Mouse (Mus musculus) adrenal gland, adult 18-20 months (tissue): Measurements from ENCODE around the gene Mip. TPM values are rescaled to one million over a fixed set of nuclear protein-coding genes. Genes with fewer than 3 reads are reported as not detected.
"Not testable (repeated sequence)": the region's sequence is repeated elsewhere in the genome, so short reads cannot be mapped to it uniquely, and the experiment has no call there.

ENCODE experiments used
- DNase-seq, 2 experiments: peaks; one replicate each; pipeline ENCODE4 v3.0.0; 2021 to 2022; ENCODE audit warnings: low spot score in 2 of 2
- total RNA-seq, 2 experiments: library from RNA; stranded (reverse); gene quantifications; 1 replicate in 1 of 2; 2 replicates in 1 of 2; pipeline ENCODE4 v1.2.3; 2021

Mip gene
- total RNA-seq, 2 experiments from 2014 or later: not detected

DNA sequence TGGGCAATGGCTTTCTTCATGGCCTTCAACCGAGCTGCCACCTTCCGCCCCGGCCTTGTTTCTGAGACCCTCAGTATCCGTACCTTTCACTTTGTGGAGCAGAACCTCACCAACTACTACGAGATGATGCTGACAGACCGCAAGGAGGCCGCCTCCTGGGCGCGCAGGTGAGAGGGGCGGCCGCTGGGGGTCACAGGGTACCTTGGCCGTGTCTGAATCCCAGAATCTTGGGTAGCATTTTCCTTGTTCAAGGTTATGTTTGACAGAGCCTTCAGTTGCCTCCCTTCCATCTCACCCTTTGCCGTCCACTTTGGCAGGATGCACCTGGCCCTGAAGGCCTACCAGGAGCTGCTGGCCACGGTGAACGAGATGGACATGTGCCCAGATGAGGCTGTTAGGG is 18.5 kb downstream of the Mip start:
- DNase-seq: no peak

DNA sequence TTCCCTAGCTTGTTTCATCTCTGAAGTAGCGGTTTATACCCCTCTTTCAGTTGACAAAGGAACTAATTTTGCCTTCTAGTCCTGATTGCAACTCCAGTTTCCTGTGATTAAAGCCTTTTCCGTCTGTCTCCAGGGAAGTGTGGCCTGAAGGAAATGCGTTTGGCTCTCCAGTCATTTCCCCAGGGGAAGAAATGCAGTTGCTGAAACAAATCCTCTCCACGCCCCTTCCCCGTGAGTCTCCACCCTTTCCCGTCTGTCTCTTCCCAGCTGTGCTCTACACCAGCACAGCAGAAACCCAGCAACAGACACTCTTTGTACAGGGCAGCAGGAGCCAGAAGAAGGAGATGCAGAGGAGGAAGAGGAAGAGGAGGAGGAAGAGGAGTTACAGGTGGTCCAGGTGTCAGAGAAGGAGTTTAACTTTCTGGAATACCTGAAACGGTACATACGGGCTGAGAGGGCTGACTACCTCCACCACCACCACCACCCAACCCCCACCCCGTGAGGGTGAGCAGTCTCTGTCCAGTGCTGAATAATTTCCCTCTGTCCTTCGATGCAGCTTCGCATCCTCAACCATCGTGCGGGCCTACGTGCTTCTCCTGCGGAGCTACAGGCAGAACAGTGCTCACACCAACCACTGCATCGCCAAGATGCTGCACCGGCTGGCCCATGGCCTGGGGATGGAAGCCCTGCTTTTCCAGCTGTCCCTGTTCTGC is 21.5 kb downstream of the Mip start:
- DNase-seq: no peak

DNA sequence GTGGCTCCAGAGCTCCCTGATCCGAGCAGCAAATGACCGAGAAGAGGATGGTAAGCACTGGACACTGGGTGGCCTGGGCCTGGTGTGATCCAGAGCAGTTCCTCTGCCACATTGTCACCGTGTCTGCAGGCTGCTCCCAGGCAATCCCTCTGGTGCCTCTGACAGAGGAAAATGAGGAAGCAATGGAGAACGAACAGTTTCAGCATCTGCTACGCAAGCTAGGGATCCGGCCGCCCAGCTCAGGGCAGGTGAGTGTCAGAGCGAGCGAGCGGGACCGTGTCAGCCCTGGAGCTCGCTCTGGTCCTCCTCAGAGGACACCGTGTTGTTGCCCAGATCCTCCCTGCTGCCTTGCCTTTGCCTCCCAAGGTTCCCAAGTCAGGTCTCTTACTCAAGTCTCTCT is 24.9 kb downstream of the Mip start:
- no peak for DNase-seq

DNA sequence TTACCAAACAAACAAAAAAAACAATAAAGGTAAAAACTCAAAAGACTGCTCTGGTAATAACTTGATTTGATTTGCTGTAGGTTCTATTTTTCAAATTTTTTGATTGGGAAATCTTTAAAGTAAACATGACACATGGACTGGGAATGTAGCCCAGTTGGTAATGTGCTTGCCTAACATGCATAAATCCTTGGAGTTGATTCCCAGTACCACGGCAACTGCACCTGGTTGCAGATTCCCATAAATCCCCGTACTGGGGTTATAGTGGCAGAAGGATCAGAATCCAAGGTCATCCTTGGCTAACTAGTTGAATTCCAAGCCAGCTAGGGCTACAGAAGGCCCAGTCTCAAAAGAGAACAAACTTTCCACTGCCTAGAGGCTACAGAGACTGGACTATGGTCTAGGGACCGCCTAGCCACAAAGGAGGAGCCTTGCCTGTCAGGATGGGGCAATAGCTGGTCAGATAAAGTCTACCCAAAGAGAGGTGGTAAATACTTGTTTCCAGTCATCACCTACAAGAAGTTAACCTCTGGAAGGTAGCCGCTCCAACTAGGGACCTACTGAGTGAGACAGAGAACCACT is 28.1 kb downstream of the Mip start, which contains the start of gene Apon:
Apon (plus strand) TSS at position 420 of the 579 bp plus-strand sequence.
- DNase-seq: no peak

DNA sequence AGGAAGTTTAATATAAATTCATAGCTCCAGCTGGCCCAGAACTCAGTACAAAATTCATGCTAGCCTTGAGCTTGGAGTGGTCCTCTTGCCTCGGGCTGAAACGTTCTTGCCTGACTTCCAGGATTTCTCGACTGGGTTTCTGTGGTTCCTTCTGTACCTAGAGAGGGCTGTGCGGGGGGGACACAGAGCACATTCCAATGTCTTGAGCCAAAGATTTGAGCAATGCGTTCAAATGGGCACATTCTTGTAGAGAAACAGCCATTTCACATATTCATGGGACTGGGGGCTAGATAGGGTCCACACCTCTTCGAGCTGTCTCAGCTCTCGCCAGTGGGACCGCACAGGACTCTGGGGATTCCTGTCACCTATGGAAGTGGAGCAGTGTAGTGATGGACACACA is 30.3 kb downstream of the Mip start:
- DNase-seq: no peak

DNA sequence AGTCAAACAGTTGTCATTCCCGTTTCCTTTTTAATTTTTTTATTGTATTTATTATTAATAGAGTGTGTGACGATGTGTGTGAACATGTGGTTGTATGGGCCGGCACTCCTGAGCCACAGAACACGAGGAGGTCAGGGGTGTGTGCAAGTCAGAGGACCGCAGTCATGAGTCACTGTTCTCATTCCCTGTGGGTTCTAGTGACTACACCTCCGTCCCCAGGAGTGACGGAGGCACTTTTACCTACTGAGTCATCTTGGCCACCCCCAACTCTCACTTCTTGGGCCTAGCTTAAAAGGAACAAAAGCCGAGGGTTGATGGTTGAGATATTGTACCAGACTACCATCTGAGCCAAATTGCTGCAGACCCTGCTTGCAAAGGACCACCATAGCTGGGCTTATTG is 30.7 kb downstream of the Mip start:
- no peak for DNase-seq

DNA sequence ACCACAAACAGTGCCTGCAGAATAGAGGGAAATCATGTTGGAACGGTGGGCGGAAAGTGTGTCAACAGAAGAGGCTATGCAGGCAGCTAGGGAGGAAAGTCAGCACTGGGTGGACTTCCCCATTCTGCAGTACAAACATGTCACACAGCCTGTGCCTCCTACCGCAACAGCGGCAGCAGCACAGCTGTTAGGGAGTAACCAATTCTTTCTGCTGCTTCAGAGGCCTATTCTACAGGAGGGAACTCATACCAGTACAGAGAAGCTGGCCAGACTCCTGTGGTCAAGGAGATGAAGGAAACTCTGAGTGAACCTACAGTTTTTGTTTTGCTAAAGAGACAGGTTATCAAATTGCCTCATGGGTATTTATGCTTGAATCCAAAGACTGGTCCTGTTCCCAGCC is 33.3 kb downstream of the Mip start:
- no peak for DNase-seq

DNA sequence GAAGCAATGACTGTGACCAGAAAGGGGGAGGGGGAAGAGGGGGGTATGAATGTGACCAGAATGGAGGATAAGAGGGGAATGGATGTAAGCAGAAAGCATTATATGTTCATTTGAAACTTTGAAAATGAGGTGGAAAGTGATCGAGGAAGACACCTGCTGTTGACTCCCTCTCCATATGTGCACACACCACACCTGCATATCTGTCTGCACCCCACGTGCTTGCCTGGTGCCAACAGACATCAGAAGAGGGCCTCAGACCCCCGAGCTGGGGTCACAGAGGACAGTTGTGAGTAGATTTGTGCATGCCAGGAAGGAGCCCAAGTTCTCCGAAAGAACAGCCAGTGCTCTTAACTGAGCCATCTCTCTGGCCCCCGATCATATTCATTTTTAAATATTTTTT is 34.3 kb downstream of the Mip start:
- DNase-seq: no peak

DNA sequence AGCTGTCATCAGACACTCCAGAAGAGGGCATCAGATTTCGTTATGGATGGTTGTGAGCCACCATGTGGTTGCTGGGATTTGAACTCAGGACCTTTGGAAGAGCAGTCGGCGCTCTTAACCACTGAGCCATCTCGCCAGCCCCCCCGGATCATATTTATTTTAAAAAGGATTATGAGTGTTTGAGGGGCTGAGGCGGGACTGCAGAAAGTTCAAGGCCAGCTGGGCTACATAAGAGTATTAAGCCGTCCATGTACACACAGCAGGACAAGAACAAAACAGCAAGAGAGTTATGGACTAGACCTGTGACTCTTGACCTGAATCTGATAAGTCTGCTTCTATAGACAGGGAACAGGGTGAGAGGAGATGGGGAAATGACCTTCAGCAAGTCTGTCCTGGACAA is 34.7 kb downstream of the Mip start:
- not testable (repeated sequence) for DNase-seq

DNA sequence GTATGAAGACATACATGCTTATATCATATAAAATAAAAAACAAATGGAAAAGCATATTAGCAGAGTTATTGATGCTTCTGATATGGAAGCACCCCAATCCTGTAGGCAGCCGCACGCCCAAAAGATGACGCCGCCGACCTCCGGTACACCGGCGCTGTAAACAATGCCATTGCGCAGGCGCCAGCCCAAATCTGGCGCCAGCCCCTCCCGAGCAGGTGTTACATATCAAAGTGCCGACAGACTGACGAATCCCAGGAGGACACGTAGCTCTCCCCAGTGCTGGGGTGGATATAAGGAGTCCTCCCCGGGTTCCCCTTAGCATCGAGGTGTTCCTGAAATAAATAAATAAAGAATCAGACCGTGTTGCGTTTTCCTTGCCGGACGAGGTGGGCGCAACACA is 36.7 kb downstream of the Mip start:
- DNase-seq: no peak

DNA sequence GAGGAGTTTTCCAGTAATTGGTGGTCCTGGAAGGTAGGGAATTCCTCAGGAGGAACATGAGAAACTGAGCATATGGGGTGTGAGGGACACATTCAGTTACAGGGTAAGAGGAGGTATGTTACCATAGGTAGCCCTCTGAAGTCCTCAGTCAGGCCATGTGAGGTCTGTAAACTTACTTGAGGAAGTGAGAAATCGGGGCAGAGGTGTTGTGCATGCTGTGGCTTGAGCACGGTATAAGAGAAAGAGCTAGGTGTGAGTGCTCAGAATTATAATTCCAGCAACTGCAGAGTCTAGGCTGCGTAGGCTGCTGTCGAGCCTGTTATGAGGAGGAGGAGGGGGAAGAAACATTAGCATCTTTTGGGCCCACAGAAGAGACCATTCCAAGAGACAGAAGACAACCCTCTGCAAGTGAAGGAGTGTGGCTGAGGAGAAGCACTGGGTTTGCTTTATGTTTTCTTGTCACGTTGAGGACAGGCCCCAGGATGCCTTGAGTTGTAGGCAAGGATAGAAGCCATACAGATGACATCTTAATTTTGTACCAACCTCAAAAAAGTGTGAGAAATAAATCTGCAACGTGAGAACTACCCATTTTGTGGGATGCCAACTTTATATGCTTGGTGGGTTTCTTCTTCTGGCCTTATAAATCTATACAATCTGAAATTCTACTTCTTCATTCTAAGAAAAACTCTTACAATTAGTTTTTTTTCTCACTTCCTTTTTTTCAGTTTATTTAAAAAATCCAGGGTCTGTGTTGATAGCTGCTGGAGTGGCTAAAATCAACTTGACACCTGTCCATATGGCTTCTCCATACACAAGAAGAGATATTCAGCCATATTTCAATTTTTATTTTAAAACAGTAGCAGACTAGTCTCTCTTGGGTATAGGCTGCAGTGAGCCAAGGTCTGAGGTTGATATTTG is 38.0 kb downstream of the Mip start:
- DNase-seq: no peak

DNA sequence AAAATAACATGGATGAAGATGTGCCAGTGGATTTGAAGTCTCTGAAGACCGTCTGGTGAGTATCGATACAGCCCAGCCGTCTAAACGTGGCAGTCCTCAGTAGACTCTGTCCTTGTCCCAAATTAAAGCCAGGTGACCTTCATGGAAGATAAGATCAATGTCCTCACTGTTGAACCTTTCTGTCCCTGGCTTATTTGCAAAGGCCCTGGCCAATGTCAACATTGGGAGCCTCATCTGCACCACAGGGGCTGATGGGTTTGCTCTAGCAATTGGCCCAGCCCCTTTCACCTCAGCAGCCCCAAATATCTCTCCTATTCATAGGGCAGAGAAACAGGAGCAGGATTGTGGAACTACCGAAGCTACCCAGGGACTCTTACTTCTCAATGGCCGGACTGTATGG is 42.7 kb downstream of the Mip start, which contains the start of gene Apof:
Apof (plus strand) TSS at position 301 of the 400 bp plus-strand sequence.
- no peak for DNase-seq

DNA sequence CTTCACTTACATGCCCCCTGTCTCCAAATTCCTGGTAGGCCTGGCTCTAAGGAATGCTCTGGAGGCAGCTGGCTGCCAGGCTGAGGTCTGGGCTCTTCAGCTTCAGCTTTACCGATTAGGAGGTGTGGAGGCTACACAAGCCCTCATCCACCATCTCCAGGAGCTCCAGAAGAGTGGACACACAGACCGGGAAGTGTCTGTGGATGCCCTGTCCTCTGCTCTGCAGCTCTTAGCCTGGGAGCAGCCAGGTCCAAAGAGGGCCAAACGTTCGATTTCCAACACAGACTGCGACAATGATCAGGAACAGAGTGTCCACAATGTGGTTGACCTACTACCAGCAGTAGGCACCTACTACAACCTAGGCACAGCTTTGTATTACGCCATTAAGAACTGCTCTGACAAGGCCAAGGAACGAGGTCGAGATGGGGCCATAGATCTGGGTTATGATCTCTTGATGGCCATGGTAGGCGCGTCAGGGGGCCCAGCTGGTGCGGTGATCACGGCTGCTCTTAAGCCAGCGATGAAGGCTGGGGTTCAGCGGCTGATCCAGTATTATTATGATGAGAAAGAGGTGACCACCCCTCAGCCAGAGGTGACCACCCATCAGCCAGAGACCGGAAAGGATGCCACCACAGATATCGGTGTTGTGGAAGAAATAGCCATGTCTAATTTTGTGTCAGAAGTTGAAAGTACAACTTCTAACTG is 43.7 kb downstream of the Mip start:
- no peak for DNase-seq

DNA sequence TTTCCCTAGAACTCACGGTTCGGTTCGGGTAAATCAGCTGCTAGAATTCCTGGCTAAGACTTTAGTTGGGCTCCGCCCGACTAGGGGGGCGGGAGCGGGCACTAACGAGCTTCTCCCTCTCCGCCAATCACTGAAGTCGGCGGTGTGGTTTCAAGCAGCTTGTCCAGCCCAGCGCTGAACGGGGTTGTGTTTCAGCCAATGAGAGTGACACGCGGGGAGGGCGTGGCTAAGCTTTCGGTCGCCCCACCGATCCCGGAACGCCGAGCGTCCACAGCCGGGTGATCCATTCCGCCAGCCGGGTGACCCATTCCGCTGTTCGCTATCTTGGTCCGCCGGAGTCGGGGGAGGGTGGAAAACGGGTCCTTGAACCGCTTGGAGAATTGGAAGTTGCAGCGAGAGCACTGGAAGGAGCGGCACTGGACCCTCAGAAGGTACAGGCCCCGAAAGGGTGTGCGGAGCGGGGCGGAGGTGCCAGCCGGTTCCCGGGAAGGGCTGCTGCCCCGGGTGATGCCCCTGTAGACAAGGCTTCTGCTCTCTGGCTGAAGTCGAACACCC is 44.7 kb downstream of the Mip start, which contains the start of gene Stat2:
Stat2 (plus strand) TSS at position 273 of the 555 bp plus-strand sequence.
- DNase-seq: peak; percentile 92 to 95

DNA sequence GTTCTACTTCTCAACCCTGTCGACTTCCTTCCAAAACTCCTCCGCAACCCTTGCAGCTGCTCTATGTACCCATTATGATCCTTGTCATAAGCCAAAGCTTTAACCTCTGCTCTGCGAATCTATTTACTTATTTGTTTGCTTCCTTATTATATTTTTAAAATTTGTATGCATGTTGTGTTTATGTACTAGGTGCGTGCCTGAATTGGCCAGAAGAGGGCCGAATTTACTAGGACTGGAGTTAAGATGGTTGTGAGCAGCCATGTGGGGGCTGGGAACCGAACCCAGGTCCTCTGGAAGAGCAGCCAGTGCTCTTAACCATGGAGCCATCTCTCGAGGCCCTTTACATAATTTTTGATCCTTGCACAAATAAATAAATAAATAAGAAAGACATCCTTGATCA is 45.2 kb downstream of the Mip start:
- DNase-seq: no peak

DNA sequence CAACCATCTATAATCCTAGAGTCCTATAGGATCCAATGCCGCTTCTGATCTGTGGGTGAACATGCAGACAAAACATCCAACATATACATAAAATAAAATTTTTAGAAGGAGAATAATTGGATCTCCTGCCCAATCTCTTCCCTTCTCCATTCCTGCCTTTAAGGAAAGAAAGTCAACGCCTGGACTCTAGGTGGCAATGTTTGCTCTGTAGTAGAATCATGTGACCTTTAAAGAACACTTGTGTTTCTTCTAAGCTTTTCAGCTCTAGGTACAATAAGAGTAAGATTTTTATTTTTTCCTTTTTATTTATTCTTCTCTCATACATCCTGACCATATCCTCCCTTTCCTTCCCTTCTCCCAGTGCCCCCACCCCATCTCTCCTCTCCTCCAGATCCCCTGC is 46.2 kb downstream of the Mip start:
- DNase-seq: no peak

DNA sequence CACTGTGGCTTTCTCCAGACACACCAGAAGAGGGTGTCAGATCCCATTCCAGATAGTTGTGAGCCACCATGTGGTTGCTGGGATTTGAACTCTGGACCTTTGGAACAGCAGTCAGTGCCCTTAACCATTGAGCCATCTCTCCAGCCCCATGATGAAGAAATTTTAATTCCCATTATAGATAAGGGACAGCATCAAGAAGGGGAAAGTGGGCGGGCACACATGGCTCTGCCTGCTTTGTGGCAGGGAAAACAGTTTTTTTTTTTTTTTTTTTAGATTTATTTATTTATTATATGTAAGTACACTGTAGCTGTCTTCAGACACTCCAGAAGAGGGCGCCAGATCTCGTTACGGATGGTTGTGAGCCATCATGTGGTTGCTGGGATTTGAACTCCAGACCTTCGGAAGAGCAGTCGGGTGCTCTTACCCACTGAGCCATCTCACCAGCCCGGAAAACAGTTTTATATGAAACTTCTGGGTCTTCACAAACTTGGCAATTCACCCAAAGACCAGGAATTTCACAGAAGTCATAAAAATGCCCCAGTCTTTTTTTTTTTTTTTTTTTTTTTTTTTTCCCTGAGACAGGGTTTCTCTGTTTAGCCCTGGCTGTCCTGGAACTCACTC is 47.3 kb downstream of the Mip start:
- not testable (repeated sequence) for DNase-seq

DNA sequence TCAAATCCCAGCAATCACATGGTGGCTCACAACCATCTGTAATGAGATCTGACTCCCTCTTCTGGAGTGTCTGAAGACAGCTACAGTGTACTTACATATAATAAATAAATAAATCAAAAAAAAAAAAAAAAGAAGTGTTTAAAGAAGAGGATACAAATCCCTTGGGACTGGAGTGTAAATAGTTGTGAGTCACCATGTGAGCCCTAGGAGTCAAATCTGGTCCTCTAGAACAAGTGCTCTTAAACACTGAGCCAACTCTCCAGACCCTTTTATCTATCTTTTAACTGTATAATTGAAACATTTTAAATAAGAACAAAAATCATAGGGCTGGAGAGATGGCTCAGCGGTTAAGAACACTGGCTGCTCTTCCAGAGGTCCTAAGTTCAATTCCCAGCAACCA is 49.7 kb downstream of the Mip start:
- not testable (repeated sequence) for DNase-seq

DNA sequence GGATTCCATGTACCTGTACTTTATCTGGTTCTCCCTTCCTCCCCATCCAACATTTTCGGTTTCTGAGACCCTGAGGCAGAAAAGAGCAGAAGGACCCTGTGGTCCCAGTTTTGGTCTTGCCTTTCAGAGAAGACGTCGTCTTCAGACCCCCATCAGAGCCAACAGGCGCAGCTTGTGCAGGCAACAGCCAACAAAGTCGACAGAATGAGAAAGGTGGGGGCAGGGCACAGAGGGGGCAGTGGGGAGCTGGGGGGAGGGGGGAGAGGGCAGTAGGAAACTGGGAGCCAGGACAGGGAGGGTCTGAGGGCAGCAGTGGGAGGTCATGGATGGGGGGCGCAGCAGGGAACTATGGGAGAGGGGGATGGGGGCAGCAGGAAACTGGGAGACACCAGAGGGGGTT is 52.5 kb downstream of the Mip start:
- no peak for DNase-seq

DNA sequence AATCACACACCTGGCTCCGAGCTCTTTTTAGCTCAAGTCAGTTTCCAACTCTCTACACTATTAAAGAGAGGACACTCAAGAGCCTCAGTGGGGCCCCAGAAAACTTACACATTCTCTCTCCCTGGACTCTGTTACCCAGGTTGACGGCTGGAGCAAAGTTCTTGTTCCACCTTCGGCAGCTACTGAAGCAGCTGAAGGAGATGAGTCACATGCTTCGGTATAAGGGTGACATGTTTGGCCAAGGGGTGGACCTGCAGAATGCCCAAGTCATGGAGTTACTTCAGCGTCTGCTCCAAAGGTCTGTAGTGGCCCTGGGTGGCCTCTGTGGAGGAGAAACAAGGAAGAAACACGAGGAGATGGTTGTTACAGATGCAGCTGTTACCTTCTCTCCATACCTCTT is 55.3 kb downstream of the Mip start:
- DNase-seq: no peak
